29 mouse cellular contexts compared by ENCODE assay signal in genomic region chr16:19066700-19067310, GRCm38 (mm10).
DNase-seq lines count a peak whose midpoint lies in the region; ATAC-seq and TF ChIP-seq lines count a peak whose summit lies in the region.
"Had no signal": no experiment of that assay in that cellular context is flagged by ENCODE, and none has a peak within 500 bp of the region (broad histone marks: within the 10 kb centered on the region; RNA-seq: fewer than 3 reads in every experiment).

No protein-coding gene starts in this region.

- no peak overlapping the region for H3K4me3 ChIP-seq in forebrain, postnatal 0 days (ENCODE audit: low read depth, low read length)
- H3K4me3 ChIP-seq: embryonic facial prominence, embryonic 10.5 days; embryonic facial prominence, embryonic 13.5 days; erythroblast, embryonic 14.5 days; forebrain, embryonic 12.5 days; forebrain, embryonic 15.5 days; heart, embryonic 12.5 days; heart, embryonic 15.5 days; hindbrain, embryonic 10.5 days; hindbrain, embryonic 13.5 days had no signal

- no peak overlapping the region for H3K9ac ChIP-seq in forebrain, postnatal 0 days
- H3K9ac ChIP-seq: embryonic facial prominence, embryonic 13.5 days; forebrain, embryonic 12.5 days; forebrain, embryonic 15.5 days; heart, embryonic 12.5 days; heart, embryonic 15.5 days; hindbrain, embryonic 13.5 days had no signal

- no peak overlapping the region for H3K27ac ChIP-seq in forebrain, postnatal 0 days (ENCODE audit: low read depth, low read length)
- H3K27ac ChIP-seq: embryonic facial prominence, embryonic 10.5 days; embryonic facial prominence, embryonic 13.5 days; forebrain, embryonic 12.5 days; forebrain, embryonic 15.5 days; heart, embryonic 15.5 days; hindbrain, embryonic 10.5 days; hindbrain, embryonic 13.5 days had no signal

- H3K4me1 ChIP-seq in forebrain, postnatal 0 days (ENCODE audit: insufficient read depth), result no peaks in the 10 kb centered on the region
- H3K4me1 ChIP-seq: embryonic facial prominence, embryonic 10.5 days; embryonic facial prominence, embryonic 13.5 days; forebrain, embryonic 12.5 days; forebrain, embryonic 15.5 days; heart, embryonic 12.5 days; heart, embryonic 15.5 days; hindbrain, embryonic 10.5 days; hindbrain, embryonic 13.5 days had no signal

- no peak for ATAC-seq in forebrain, postnatal 0 days
- ATAC-seq: forebrain, embryonic 15.5 days; hindbrain, embryonic 16.5 days had no signal

- no peak overlapping the region for H3K4me2 ChIP-seq in forebrain, postnatal 0 days (ENCODE audit: low read depth)
- H3K4me2 ChIP-seq: embryonic facial prominence, embryonic 13.5 days; forebrain, embryonic 12.5 days; forebrain, embryonic 15.5 days; heart, embryonic 12.5 days; heart, embryonic 15.5 days; hindbrain, embryonic 13.5 days had no signal

- H3K36me3 ChIP-seq in forebrain, postnatal 0 days (ENCODE audit: insufficient read depth), result no peaks in the 10 kb centered on the region
- H3K36me3 ChIP-seq: embryonic facial prominence, embryonic 10.5 days; embryonic facial prominence, embryonic 13.5 days; forebrain, embryonic 12.5 days; forebrain, embryonic 15.5 days; heart, embryonic 12.5 days; heart, embryonic 15.5 days; hindbrain, embryonic 10.5 days; hindbrain, embryonic 13.5 days had no signal

- DNase-seq in spleen, adult 18-20 months, result peak; percentile 46 to 52
- no peak for DNase-seq in spleen, adult 12 weeks (ENCODE audit: low spot score)
- DNase-seq in A20 (ENCODE audit: low read depth, low spot score), result peak; percentile 94
- peak; percentile 48 to 50 for DNase-seq in B cell, adult 2 months
- DNase-seq in skeletal muscle tissue, adult 2 months (ENCODE audit: low read depth, low spot score), result peak; percentile 10
- no peak for DNase-seq in forebrain, postnatal 0 days
- no peak for DNase-seq in cerebellum, postnatal 4 days (ENCODE audit: low spot score in 2 of 2)
- no peak for DNase-seq in right cerebral cortex, postnatal 10 days (ENCODE audit: low spot score in 2 of 2)
- DNase-seq: adrenal gland, adult 2 months; adrenal gland, postnatal 14 days; cerebellum, adult 11 months; cerebellum, adult 2 months; cerebellum, adult 9-11 months; cerebellum, postnatal 25 days; embryo, embryonic 11 days; gastrocnemius, postnatal 10 days; gastrocnemius, postnatal 36 days; heart, postnatal 10 days; heart, postnatal 36 days had no signal

- no peak for TF ChIP-seq CTCF in forebrain, postnatal 0 days (IDR thresholded peaks at IDR 0.05; ENCODE audit: low read depth)

- WGBS in forebrain, postnatal 0 days, result 71% methylated on average over 3 of the region's 3 CpGs

- H3K27me3 ChIP-seq in forebrain, postnatal 0 days (ENCODE audit: insufficient read depth, low read length), result no peaks in the 10 kb centered on the region
- H3K27me3 ChIP-seq: embryonic facial prominence, embryonic 13.5 days; forebrain, embryonic 12.5 days; forebrain, embryonic 15.5 days; heart, embryonic 12.5 days; heart, embryonic 15.5 days; hindbrain, embryonic 13.5 days had no signal

- no peaks in the 10 kb centered on the region for H3K9me3 ChIP-seq in forebrain, postnatal 0 days (ENCODE audit: low read length)
- H3K9me3 ChIP-seq: embryonic facial prominence, embryonic 10.5 days; embryonic facial prominence, embryonic 13.5 days; forebrain, embryonic 12.5 days; forebrain, embryonic 15.5 days; heart, embryonic 12.5 days; heart, embryonic 15.5 days; hindbrain, embryonic 10.5 days; hindbrain, embryonic 13.5 days had no signal

Comparison
In these comparisons a context has a peak if more than half of its experiments do, and no peak if none do; other contexts are left out.
1. DNase-seq: peak in spleen, adult 18-20 months (2 of 2), A20 (single experiment), B cell, adult 2 months (2 of 2) and skeletal muscle tissue, adult 2 months (single experiment); none in spleen, adult 12 weeks (single experiment), forebrain, postnatal 0 days (single experiment), cerebellum, postnatal 4 days (0 of 2) and right cerebral cortex, postnatal 10 days (0 of 2).